Mouse (Mus musculus): ENCODE results near the gene Slain1. TPM values are rescaled to one million over a fixed set of nuclear protein-coding genes. Genes with fewer than 3 reads are reported as not detected.
"Not testable (repeated sequence)": the region's sequence is repeated elsewhere in the genome, so short reads cannot be mapped to it uniquely, and the experiment has no call there.

The Slain1 gene
- polyA plus RNA-seq, 1 experiment from 2014 or later: 2.1 TPM

DNA sequence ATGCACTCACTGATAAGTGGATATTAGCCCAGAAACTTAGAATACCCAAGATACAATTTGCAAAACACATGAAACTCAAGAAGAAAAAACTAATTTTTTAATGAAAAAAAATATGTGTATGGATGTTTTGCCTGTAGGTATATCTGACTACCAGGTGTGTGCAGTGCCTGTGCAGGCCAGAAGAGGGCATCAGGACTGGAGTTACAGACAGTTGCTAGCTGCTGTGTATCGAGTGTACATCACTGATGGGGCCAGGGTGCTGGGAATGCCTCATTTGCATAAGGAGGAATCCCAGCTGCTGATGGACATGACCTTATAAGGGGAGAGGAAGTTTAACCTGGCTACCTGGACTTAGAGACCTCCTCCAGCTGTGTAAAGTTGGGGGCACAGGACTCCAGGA is 82.6 kb downstream of the Slain1 start:
- Histone ChIP-seq H3K36me3 (ENCODE audit: control insufficient read depth, insufficient read depth, low read length) (no peaks in the 10 kb centered on the region), H3K4me1 (ENCODE audit: control insufficient read depth, insufficient read depth, low read length) (no peaks in the 10 kb centered on the region), H3K9me3 (ENCODE audit: control insufficient read depth, low read length) (no peaks in the 10 kb centered on the region), H3K4me3 (ENCODE audit: low read depth, low read length) (no peak overlapping the region), H3K9ac (ENCODE audit: low read length) (no peak overlapping the region), H3K27ac (replicated peaks; ENCODE audit: low read depth, low read length) (no peak overlapping the region), H3K27me3 (ENCODE audit: control insufficient read depth, insufficient read depth, low read length) (no peaks in the 10 kb centered on the region), H3K4me2 (ENCODE audit: low read depth, severe bottlenecking) (no peak overlapping the region)
- 60% methylated on average over 1 of the region's 1 CpGs for WGBS
- no peak for DNase-seq (ENCODE audit: low spot score)
- no peak for ATAC-seq (ENCODE audit: insufficient number of reproducible peaks, low FRiP score, low TSS enrichment, low read depth)

- Histone ChIP-seq H3K9me3 (ENCODE audit: control insufficient read depth, low read length) (no peaks in the 10 kb centered on the region), H3K27ac (replicated peaks; ENCODE audit: low read depth, low read length) (no peak overlapping the region), H3K4me1 (ENCODE audit: control insufficient read depth, insufficient read depth, low read length) (no peaks in the 10 kb centered on the region), H3K4me2 (ENCODE audit: low read depth, severe bottlenecking) (no peak overlapping the region), H3K36me3 (ENCODE audit: control insufficient read depth, insufficient read depth, low read length) (no peaks in the 10 kb centered on the region), H3K27me3 (ENCODE audit: control insufficient read depth, insufficient read depth, low read length) (no peaks in the 10 kb centered on the region), H3K4me3 (ENCODE audit: low read depth, low read length) (no peak overlapping the region), H3K9ac (ENCODE audit: low read length) (no peak overlapping the region)
- DNase-seq (ENCODE audit: low spot score) (no peak), ATAC-seq (ENCODE audit: insufficient number of reproducible peaks, low FRiP score, low TSS enrichment, low read depth) (no peak)
- WGBS: 92% methylated on average over 7 of the region's 7 CpGs
These were observed 91.2 kb downstream of the Slain1 start for GRCm38 (mm10) chr14:103741216-103741615.

GRCm38 (mm10) chr14:103742150-103742549 is 92.1 kb downstream of the Slain1 start:
- ATAC-seq (ENCODE audit: insufficient number of reproducible peaks, low FRiP score, low TSS enrichment, low read depth) (no peak), DNase-seq (ENCODE audit: low spot score) (no peak)
- whole genome bisulfite sequencing: 80% methylated on average over 8 of the region's 8 CpGs
- no peak overlapping the region for H3K27ac ChIP-seq (replicated peaks; ENCODE audit: low read depth, low read length)
- H3K27me3 ChIP-seq (ENCODE audit: control insufficient read depth, insufficient read depth, low read length): no peaks in the 10 kb centered on the region
- H3K4me1 ChIP-seq (ENCODE audit: control insufficient read depth, insufficient read depth, low read length): no peaks in the 10 kb centered on the region
- no peaks in the 10 kb centered on the region for H3K36me3 ChIP-seq (ENCODE audit: control insufficient read depth, insufficient read depth, low read length)
- H3K9me3 ChIP-seq (ENCODE audit: control insufficient read depth, low read length): no peaks in the 10 kb centered on the region
- no peak overlapping the region for H3K4me3 ChIP-seq (ENCODE audit: low read depth, low read length)
- H3K9ac ChIP-seq (ENCODE audit: low read length): no peak overlapping the region
- H3K4me2 ChIP-seq (ENCODE audit: low read depth, severe bottlenecking): no peak overlapping the region

DNA sequence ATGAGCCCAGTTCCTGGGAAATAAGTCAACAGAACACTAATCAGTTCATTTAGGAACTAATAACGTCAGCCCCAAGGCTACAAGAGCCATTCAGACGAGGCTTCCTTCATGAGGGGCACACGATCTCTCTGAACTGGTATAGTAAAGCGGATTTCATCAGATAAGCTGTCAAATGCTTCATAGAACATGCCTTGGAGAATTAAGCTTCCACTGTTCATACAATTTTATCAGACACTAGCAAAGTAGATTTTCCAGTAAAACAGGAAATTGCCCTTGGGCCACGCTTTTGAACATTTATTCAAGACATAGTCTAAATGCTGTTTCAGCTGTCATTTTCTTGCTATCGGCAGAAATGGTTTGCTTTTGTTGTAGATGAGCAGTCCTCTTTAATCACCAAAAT is 97.3 kb downstream of the Slain1 start:
- no peak overlapping the region for H3K4me3 ChIP-seq (ENCODE audit: low read depth, low read length)
- no peak overlapping the region for H3K4me2 ChIP-seq (ENCODE audit: low read depth, severe bottlenecking)
- WGBS: 62% methylated on average over 6 of the region's 6 CpGs
- no peaks in the 10 kb centered on the region for H3K9me3 ChIP-seq (ENCODE audit: control insufficient read depth, low read length)
- no peak for DNase-seq (ENCODE audit: low spot score)
- H3K27ac ChIP-seq (replicated peaks; ENCODE audit: low read depth, low read length): no peak overlapping the region
- H3K4me1 ChIP-seq (ENCODE audit: control insufficient read depth, insufficient read depth, low read length): no peaks in the 10 kb centered on the region
- no peaks in the 10 kb centered on the region for H3K36me3 ChIP-seq (ENCODE audit: control insufficient read depth, insufficient read depth, low read length)
- no peaks in the 10 kb centered on the region for H3K27me3 ChIP-seq (ENCODE audit: control insufficient read depth, insufficient read depth, low read length)
- ATAC-seq (ENCODE audit: insufficient number of reproducible peaks, low FRiP score, low TSS enrichment, low read depth): no peak
- no peak overlapping the region for H3K9ac ChIP-seq (ENCODE audit: low read length)

GRCm38 (mm10) chr14:103750638-103751037 is 100.6 kb downstream of the Slain1 start:
- not testable (repeated sequence) for H3K4me3 ChIP-seq (ENCODE audit: low read depth, low read length); DNase-seq (ENCODE audit: low spot score); H3K27ac ChIP-seq (replicated peaks; ENCODE audit: low read depth, low read length); H3K9ac ChIP-seq (ENCODE audit: low read length); H3K4me1 ChIP-seq (ENCODE audit: control insufficient read depth, insufficient read depth, low read length); H3K36me3 ChIP-seq (ENCODE audit: control insufficient read depth, insufficient read depth, low read length); ATAC-seq (ENCODE audit: insufficient number of reproducible peaks, low FRiP score, low TSS enrichment, low read depth); H3K9me3 ChIP-seq (ENCODE audit: control insufficient read depth, low read length); H3K4me2 ChIP-seq (ENCODE audit: low read depth, severe bottlenecking); H3K27me3 ChIP-seq (ENCODE audit: control insufficient read depth, insufficient read depth, low read length)
- 88% methylated on average over 4 of the region's 4 CpGs for WGBS

- ATAC-seq (ENCODE audit: insufficient number of reproducible peaks, low FRiP score, low TSS enrichment, low read depth): no peak
- no peak overlapping the region for H3K27ac ChIP-seq (replicated peaks; ENCODE audit: low read depth, low read length)
- H3K4me1 ChIP-seq (ENCODE audit: control insufficient read depth, insufficient read depth, low read length): no peaks in the 10 kb centered on the region
- H3K4me2 ChIP-seq (ENCODE audit: low read depth, severe bottlenecking): no peak overlapping the region
- no peaks in the 10 kb centered on the region for H3K27me3 ChIP-seq (ENCODE audit: control insufficient read depth, insufficient read depth, low read length)
- no peaks in the 10 kb centered on the region for H3K9me3 ChIP-seq (ENCODE audit: control insufficient read depth, low read length)
- H3K9ac ChIP-seq (ENCODE audit: low read length): no peak overlapping the region
- no peak overlapping the region for H3K4me3 ChIP-seq (ENCODE audit: low read depth, low read length)
- H3K36me3 ChIP-seq (ENCODE audit: control insufficient read depth, insufficient read depth, low read length): no peaks in the 10 kb centered on the region
- no peak for DNase-seq (ENCODE audit: low spot score)
These were observed 101.4 kb downstream of the Slain1 start for GRCm38 (mm10) chr14:103751384-103751783.

GRCm38 (mm10) chr14:103752773-103753172 is 102.7 kb downstream of the Slain1 start:
- no peaks in the 10 kb centered on the region for H3K27me3 ChIP-seq (ENCODE audit: control insufficient read depth, insufficient read depth, low read length)
- no peak overlapping the region for H3K4me3 ChIP-seq (ENCODE audit: low read depth, low read length)
- no peaks in the 10 kb centered on the region for H3K9me3 ChIP-seq (ENCODE audit: control insufficient read depth, low read length)
- H3K4me1 ChIP-seq (ENCODE audit: control insufficient read depth, insufficient read depth, low read length): no peaks in the 10 kb centered on the region
- H3K4me2 ChIP-seq (ENCODE audit: low read depth, severe bottlenecking): no peak overlapping the region
- H3K27ac ChIP-seq (replicated peaks; ENCODE audit: low read depth, low read length): no peak overlapping the region
- WGBS: 89% methylated on average over 7 of the region's 7 CpGs
- ATAC-seq (ENCODE audit: insufficient number of reproducible peaks, low FRiP score, low TSS enrichment, low read depth): no peak
- no peaks in the 10 kb centered on the region for H3K36me3 ChIP-seq (ENCODE audit: control insufficient read depth, insufficient read depth, low read length)
- H3K9ac ChIP-seq (ENCODE audit: low read length): no peak overlapping the region
- no peak for DNase-seq (ENCODE audit: low spot score)

DNA sequence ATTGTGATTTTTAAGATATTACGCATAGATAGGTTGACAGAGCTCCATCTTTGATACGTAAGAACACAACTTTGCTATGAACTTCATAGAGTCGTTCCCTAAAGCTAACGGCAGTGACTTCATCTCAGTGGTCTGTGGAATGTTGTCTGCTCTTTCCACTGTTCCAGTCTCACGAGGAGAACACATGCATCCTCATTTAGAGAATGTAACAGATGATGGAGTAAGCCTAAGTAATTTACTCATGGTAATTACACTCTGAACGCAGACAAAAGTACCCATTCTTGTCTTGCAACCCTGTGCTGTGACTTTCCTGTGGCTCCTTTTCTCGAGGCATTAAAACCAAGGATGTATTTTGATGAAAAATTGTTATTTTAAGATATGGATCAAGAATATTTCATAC is 104.0 kb downstream of the Slain1 start:
- Histone ChIP-seq H3K9me3 (ENCODE audit: control insufficient read depth, low read length) (no peaks in the 10 kb centered on the region), H3K27me3 (ENCODE audit: control insufficient read depth, insufficient read depth, low read length) (no peaks in the 10 kb centered on the region), H3K9ac (ENCODE audit: low read length) (no peak overlapping the region), H3K4me2 (ENCODE audit: low read depth, severe bottlenecking) (no peak overlapping the region), H3K4me3 (ENCODE audit: low read depth, low read length) (no peak overlapping the region), H3K36me3 (ENCODE audit: control insufficient read depth, insufficient read depth, low read length) (no peaks in the 10 kb centered on the region), H3K27ac (replicated peaks; ENCODE audit: low read depth, low read length) (no peak overlapping the region), H3K4me1 (ENCODE audit: control insufficient read depth, insufficient read depth, low read length) (no peaks in the 10 kb centered on the region)
- no peak for ATAC-seq (ENCODE audit: insufficient number of reproducible peaks, low FRiP score, low TSS enrichment, low read depth)
- WGBS: 84% methylated on average over 7 of the region's 7 CpGs
- DNase-seq (ENCODE audit: low spot score): no peak

GRCm38 (mm10) chr14:103754465-103754864 is 104.4 kb downstream of the Slain1 start:
- no peak for DNase-seq (ENCODE audit: low spot score)

More at GRCm38 (mm10) chr14:103754465-103754864, 104.4 kb downstream of the Slain1 start:
- Histone ChIP-seq H3K9me3 (ENCODE audit: control insufficient read depth, low read length) (no peaks in the 10 kb centered on the region), H3K4me3 (ENCODE audit: low read depth, low read length) (no peak overlapping the region), H3K27ac (replicated peaks; ENCODE audit: low read depth, low read length) (no peak overlapping the region), H3K36me3 (ENCODE audit: control insufficient read depth, insufficient read depth, low read length) (no peaks in the 10 kb centered on the region), H3K4me2 (ENCODE audit: low read depth, severe bottlenecking) (no peak overlapping the region), H3K9ac (ENCODE audit: low read length) (no peak overlapping the region), H3K4me1 (ENCODE audit: control insufficient read depth, insufficient read depth, low read length) (no peaks in the 10 kb centered on the region), H3K27me3 (ENCODE audit: control insufficient read depth, insufficient read depth, low read length) (no peaks in the 10 kb centered on the region)
- 86% methylated on average over 9 of the region's 9 CpGs for WGBS
- no peak for ATAC-seq (ENCODE audit: insufficient number of reproducible peaks, low FRiP score, low TSS enrichment, low read depth)
